Mouse (Mus musculus): ENCODE data around the gene Lmo1.

Lmo1 gene

GRCm38 (mm10) chr7:109174949-109175669 lies at the start of gene Lmo1:
Gene Lmo1 (minus strand): TSS chr7:109175207.
- DNase-seq = peak; percentile 18

- no peak for DNase-seq
Observed at GRCm38 (mm10) chr7:109221716-109222110, 46.7 kb upstream of the Lmo1 start.

GRCm38 (mm10) chr7:109220766-109221715 lies 46.0 kb upstream of the Lmo1 start:
- no peak for DNase-seq

- DNase-seq = no peak
Observed at GRCm38 (mm10) chr7:109220026-109220425, 45.0 kb upstream of the Lmo1 start.

GRCm38 (mm10) chr7:109218977-109219271 lies 43.9 kb upstream of the Lmo1 start:
- no peak for DNase-seq

GRCm38 (mm10) chr7:109218130-109218976 lies 43.3 kb upstream of the Lmo1 start:
- DNase-seq = peak; percentile 80

GRCm38 (mm10) chr7:109209804-109210203 lies 34.8 kb upstream of the Lmo1 start:
- DNase-seq = no peak

GRCm38 (mm10) chr7:109207811-109208210 lies 32.8 kb upstream of the Lmo1 start:
- DNase-seq = no peak

- no peak for DNase-seq
Observed at GRCm38 (mm10) chr7:109206358-109206757, 31.4 kb upstream of the Lmo1 start.

- DNase-seq = no peak
Observed at GRCm38 (mm10) chr7:109203140-109203539, 28.1 kb upstream of the Lmo1 start.

- no peak for DNase-seq
Observed at GRCm38 (mm10) chr7:109200559-109200958, 25.6 kb upstream of the Lmo1 start.

GRCm38 (mm10) chr7:109197161-109197650 lies 22.2 kb upstream of the Lmo1 start:
- DNase-seq = no peak

GRCm38 (mm10) chr7:109196399-109197082 lies 21.5 kb upstream of the Lmo1 start:
- DNase-seq = no peak

- no peak for DNase-seq
Observed at GRCm38 (mm10) chr7:109195982-109196381, 21.0 kb upstream of the Lmo1 start.

- DNase-seq = no peak
Observed at GRCm38 (mm10) chr7:109194850-109195249, 19.8 kb upstream of the Lmo1 start.

GRCm38 (mm10) chr7:109187244-109188035 lies 12.4 kb upstream of the Lmo1 start:
- no peak for DNase-seq

GRCm38 (mm10) chr7:109185975-109186374 lies 11.0 kb upstream of the Lmo1 start:
- DNase-seq = no peak

- no peak for DNase-seq
Observed at GRCm38 (mm10) chr7:109185564-109185963, 10.6 kb upstream of the Lmo1 start.

- no peak for DNase-seq
Observed at GRCm38 (mm10) chr7:109176688-109177087, 1.7 kb upstream of the Lmo1 start.

- DNase-seq = no peak
Observed at GRCm38 (mm10) chr7:109175670-109176625, 941 bp upstream of the Lmo1 start.

Measured in thymus, postnatal 4 days (tissue).